Mouse (Mus musculus) lung, adult 2 months (tissue): ENCODE measurements around the gene Med23.

ENCODE experiments used
- CTCF ChIP-seq: fragments of 200-500 bp; IDR thresholded peaks from 2 replicates; pipeline ENCODE4 v1.5.1; 2011; ENCODE audit warnings: mild to moderate bottlenecking, low read length, control low read depth; ENCODE audit not compliant: insufficient read depth
- POLR2A ChIP-seq: fragments of 200-500 bp; IDR thresholded peaks from 2 replicates; pipeline ENCODE4 v1.6.1; 2011; ENCODE audit warnings: low read depth, mild to moderate bottlenecking, control low read depth, low read length, borderline replicate concordance; ENCODE audit errors: extremely low read depth

GRCm38 (mm10) chr10:24831377-24832095 is 38.2 kb upstream of the Med23 start:
- TF ChIP-seq CTCF: no peak
- TF ChIP-seq POLR2A: no peak
